In genomic region chr13:99784314-99784713, GRCm38 (mm10) we compare ENCODE assay signal across 25 mouse cellular contexts.
DNase-seq lines count a peak whose midpoint lies in the region; ATAC-seq lines count a peak whose summit lies in the region.
"Had no signal": no experiment of that assay in that cellular context is flagged by ENCODE, and none has a peak within 500 bp of the region (broad histone marks: within the 10 kb centered on the region; RNA-seq: fewer than 3 reads in every experiment).

No protein-coding gene starts in this region.

- no peaks in the 10 kb centered on the region for H3K27me3 ChIP-seq in limb, embryonic 12.5 days
- no peaks in the 10 kb centered on the region for H3K27me3 ChIP-seq in limb, embryonic 10.5 days (ENCODE audit: low read depth, poor library complexity, severe bottlenecking)
- H3K27me3 ChIP-seq: embryonic facial prominence, embryonic 12.5 days; embryonic facial prominence, embryonic 15.5 days; forebrain, embryonic 13.5 days; hindbrain, embryonic 12.5 days; hindbrain, embryonic 15.5 days had no signal

- no peak for DNase-seq in frontal cortex, postnatal 36 days (ENCODE audit: low spot score in 2 of 2)
- DNase-seq in limb, embryonic 10.5 days (ENCODE audit: low spot score): no peak
- peak; percentile 67 for DNase-seq in brain, adult 2 months (ENCODE audit: low read depth, low spot score)
- peak; percentile 16 for DNase-seq in skeletal muscle tissue, adult 2 months (ENCODE audit: low read depth, low spot score)
- DNase-seq: adrenal gland, adult 8-10 months; adrenal gland, postnatal 36 days; cerebellum, adult 11 months; cerebellum, adult 2 months; cerebellum, adult 9-11 months; cerebellum, postnatal 25 days; gastrocnemius, postnatal 10 days; gastrocnemius, postnatal 36 days had no signal

- no peak overlapping the region for H3K4me2 ChIP-seq in limb, embryonic 12.5 days
- H3K4me2 ChIP-seq: embryonic facial prominence, embryonic 12.5 days; embryonic facial prominence, embryonic 15.5 days; forebrain, embryonic 13.5 days; heart, embryonic 11.5 days; hindbrain, embryonic 12.5 days; hindbrain, embryonic 15.5 days had no signal

- H3K9ac ChIP-seq in limb, embryonic 12.5 days (replicated peaks): no peak overlapping the region
- H3K9ac ChIP-seq: embryonic facial prominence, embryonic 12.5 days; embryonic facial prominence, embryonic 15.5 days; forebrain, embryonic 13.5 days; hindbrain, embryonic 12.5 days; hindbrain, embryonic 15.5 days had no signal

- H3K36me3 ChIP-seq in limb, embryonic 12.5 days: no peaks in the 10 kb centered on the region
- H3K36me3 ChIP-seq in limb, embryonic 10.5 days: no peaks in the 10 kb centered on the region
- H3K36me3 ChIP-seq: embryonic facial prominence, embryonic 12.5 days; embryonic facial prominence, embryonic 15.5 days; forebrain, embryonic 10.5 days; hindbrain, embryonic 12.5 days; hindbrain, embryonic 15.5 days had no signal

- 0 out of 2 replicates have a peak overlapping the region, but pooled peaks have one; percentile 17 for H3K27ac ChIP-seq in limb, embryonic 12.5 days
- no peak overlapping the region for H3K27ac ChIP-seq in limb, embryonic 10.5 days
- H3K27ac ChIP-seq: embryonic facial prominence, embryonic 12.5 days; embryonic facial prominence, embryonic 15.5 days; forebrain, embryonic 10.5 days; forebrain, embryonic 13.5 days; hindbrain, embryonic 12.5 days; hindbrain, embryonic 15.5 days had no signal

- 77% methylated on average over 2 of the region's 2 CpGs for WGBS in limb, embryonic 12.5 days
- WGBS in limb, embryonic 10.5 days: 88% methylated on average over 2 of the region's 2 CpGs

- ATAC-seq in frontal cortex, adult (ENCODE audit: low TSS enrichment): peak; percentile 59
- no peak for ATAC-seq in limb, embryonic 12.5 days (ENCODE audit: insufficient number of reproducible peaks, insufficient read depth, low FRiP score, low TSS enrichment, low read depth)
- ATAC-seq in erythroblast, adult 5-6 weeks (replicated peaks; ENCODE audit: low FRiP score, poor library complexity, severe bottlenecking): no peak
- ATAC-seq: activated CD4-positive, CD25-positive, alpha-beta regulatory T cell, adult 4 months; forebrain, embryonic 13.5 days; forebrain, embryonic 16.5 days had no signal

- no peak overlapping the region for H3K4me3 ChIP-seq in limb, embryonic 12.5 days (replicated peaks)
- no peak overlapping the region for H3K4me3 ChIP-seq in limb, embryonic 10.5 days
- H3K4me3 ChIP-seq: embryonic facial prominence, embryonic 12.5 days; embryonic facial prominence, embryonic 15.5 days; erythroblast, embryonic 14.5 days; forebrain, embryonic 10.5 days; forebrain, embryonic 13.5 days; hindbrain, embryonic 12.5 days; hindbrain, embryonic 15.5 days had no signal

- peaks cover 25% of the 10 kb centered on the region for H3K4me1 ChIP-seq in limb, embryonic 12.5 days (replicated peaks)
- H3K4me1 ChIP-seq in limb, embryonic 10.5 days: peaks cover 35% of the 10 kb centered on the region

- H3K9me3 ChIP-seq in limb, embryonic 12.5 days: no peaks in the 10 kb centered on the region
- H3K9me3 ChIP-seq in limb, embryonic 10.5 days (replicated peaks): no peaks in the 10 kb centered on the region
- H3K9me3 ChIP-seq: embryonic facial prominence, embryonic 12.5 days; embryonic facial prominence, embryonic 15.5 days; forebrain, embryonic 10.5 days; forebrain, embryonic 13.5 days; hindbrain, embryonic 12.5 days; hindbrain, embryonic 15.5 days had no signal

Comparison
In these comparisons a context has a peak if more than half of its experiments do, and no peak if none do; other contexts are left out.
1. DNase-seq: peak in brain, adult 2 months (single experiment) and skeletal muscle tissue, adult 2 months (single experiment); none in frontal cortex, postnatal 36 days (0 of 2) and limb, embryonic 10.5 days (single experiment).